Mouse (Mus musculus): ENCODE measurements around the gene Clic4.
"Not testable (repeated sequence)": the region's sequence is repeated elsewhere in the genome, so short reads cannot be mapped to it uniquely, and the experiment has no call there.

The Clic4 gene

GRCm38 (mm10) chr4:135292477-135293089 lies 20.0 kb upstream of the Clic4 start:
- DNase-seq (ENCODE audit: low spot score), result peak; percentile 48

GRCm38 (mm10) chr4:135291841-135292240 lies 19.2 kb upstream of the Clic4 start:
- DNase-seq (ENCODE audit: low spot score), result no peak

GRCm38 (mm10) chr4:135291199-135291598 lies 18.6 kb upstream of the Clic4 start:
- no peak for DNase-seq (ENCODE audit: low spot score)

GRCm38 (mm10) chr4:135287975-135288374 lies 15.4 kb upstream of the Clic4 start:
- DNase-seq (ENCODE audit: low spot score), result no peak

GRCm38 (mm10) chr4:135286833-135287395 lies 14.3 kb upstream of the Clic4 start:
- no peak for DNase-seq (ENCODE audit: low spot score)

- DNase-seq (ENCODE audit: low spot score), result no peak
Measured at GRCm38 (mm10) chr4:135286033-135286622, 13.5 kb upstream of the Clic4 start.

GRCm38 (mm10) chr4:135285436-135285835 lies 12.8 kb upstream of the Clic4 start:
- no peak for DNase-seq (ENCODE audit: low spot score)

GRCm38 (mm10) chr4:135283875-135284274 lies 11.3 kb upstream of the Clic4 start:
- DNase-seq (ENCODE audit: low spot score), result no peak

GRCm38 (mm10) chr4:135283417-135283816 lies 10.8 kb upstream of the Clic4 start:
- no peak for DNase-seq (ENCODE audit: low spot score)

GRCm38 (mm10) chr4:135282651-135283290 lies 10.2 kb upstream of the Clic4 start:
- no peak for DNase-seq (ENCODE audit: low spot score)

GRCm38 (mm10) chr4:135280016-135280415 lies 7.4 kb upstream of the Clic4 start:
- DNase-seq (ENCODE audit: low spot score), result not testable (repeated sequence)

- DNase-seq (ENCODE audit: low spot score), result no peak
Measured at GRCm38 (mm10) chr4:135276681-135277379, 4.2 kb upstream of the Clic4 start.

GRCm38 (mm10) chr4:135274761-135275160 lies 2.1 kb upstream of the Clic4 start:
- DNase-seq (ENCODE audit: low spot score), result no peak

GRCm38 (mm10) chr4:135273307-135273682 lies 681 bp upstream of the Clic4 start:
- DNase-seq (ENCODE audit: low spot score), result no peak

GRCm38 (mm10) chr4:135271881-135272616 lies 565 bp downstream of the Clic4 start:
- DNase-seq (ENCODE audit: low spot score), result peak; percentile 36

- DNase-seq (ENCODE audit: low spot score), result peak; percentile 24
Measured at GRCm38 (mm10) chr4:135271419-135271828, 1.2 kb downstream of the Clic4 start.

GRCm38 (mm10) chr4:135270476-135270875 lies 2.1 kb downstream of the Clic4 start:
- DNase-seq (ENCODE audit: low spot score), result no peak

- DNase-seq (ENCODE audit: low spot score), result no peak
Measured at GRCm38 (mm10) chr4:135269656-135270341, 2.8 kb downstream of the Clic4 start.

GRCm38 (mm10) chr4:135267521-135267920 lies 5.1 kb downstream of the Clic4 start:
- DNase-seq (ENCODE audit: low spot score), result no peak

- no peak for DNase-seq (ENCODE audit: low spot score)
Measured at GRCm38 (mm10) chr4:135266987-135267386, 5.6 kb downstream of the Clic4 start.

- DNase-seq (ENCODE audit: low spot score), result no peak
Measured at GRCm38 (mm10) chr4:135260434-135260833, 12.2 kb downstream of the Clic4 start.
